ENCODE assay signal across 7 mouse cellular contexts in the genomic region with DNA sequence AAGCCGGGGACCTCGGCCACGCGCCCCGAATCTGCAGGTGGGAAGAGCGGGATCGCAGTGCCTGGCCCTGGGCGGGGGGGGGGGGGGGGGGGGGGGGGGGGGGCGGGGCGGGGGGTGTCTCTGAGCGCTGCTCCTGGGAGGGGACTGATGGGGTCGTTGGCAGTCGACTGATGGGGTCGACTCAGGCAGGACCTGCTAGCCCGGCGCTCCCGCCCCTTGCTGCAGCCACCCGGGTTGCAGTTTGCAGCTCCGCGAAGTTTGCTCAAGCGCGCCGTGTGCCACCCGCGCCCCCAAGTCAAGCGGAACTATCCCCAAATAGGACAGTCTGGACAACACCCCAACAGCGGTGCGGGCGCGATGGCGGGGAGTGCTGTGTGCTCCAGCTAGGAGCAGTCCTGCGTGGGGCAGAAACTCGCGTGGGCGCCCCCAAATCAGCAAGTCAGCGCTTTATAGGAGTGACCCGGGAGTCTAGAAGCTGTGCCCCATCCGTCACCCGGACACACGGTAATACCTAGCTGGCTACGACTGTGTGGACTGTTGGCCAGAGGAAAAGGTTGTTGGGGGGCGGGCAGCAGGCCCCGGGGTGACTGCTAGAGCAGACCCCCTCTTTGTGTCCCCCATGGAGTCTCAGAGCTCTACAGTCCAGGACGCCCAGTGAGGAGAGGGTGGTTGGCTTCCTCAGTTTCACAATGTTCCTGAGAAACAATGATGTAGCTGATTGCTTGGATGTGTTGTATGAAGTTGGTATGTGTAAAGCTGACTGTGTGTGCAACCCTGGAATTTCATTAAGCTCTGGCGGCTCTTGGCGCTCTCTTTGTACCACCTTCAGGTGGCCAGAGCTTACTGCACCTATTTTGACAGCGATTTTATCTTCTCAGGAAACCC. TPM values are rescaled to one million over a fixed set of nuclear protein-coding genes. Genes with fewer than 3 reads are reported as not detected.
DNase-seq lines count a peak whose midpoint lies in the region; ATAC-seq and TF ChIP-seq lines count a peak whose summit lies in the region.

No protein-coding gene starts in this region.

- intact Hi-C loops in left cerebral cortex, adult 2 months (cut with DNase I) = loop anchor here (2.0 to 5.0 kb wide), 3 partner anchors 168 to 204 kb away; no protein-coding TSS in a partner anchor

- peak overlapping the region; percentile 99 for H3K4me2 ChIP-seq in hindbrain, embryonic 12.5 days (replicated peaks)

- peak; percentile 48 for DNase-seq in WW6 (ENCODE audit: low read depth, low spot score)
- peak; percentile 7 for DNase-seq in cerebellum, adult 8-10 months
- DNase-seq in left cerebral cortex, adult 2 months (ENCODE audit: extremely low spot score in 1 of 2, low spot score in 2 of 2) = peak; percentile 13 to 16
- DNase-seq in lung, postnatal 4 days = peak; percentile 65 to 69
- peak; percentile 17 to 35 for DNase-seq in right cerebral cortex, adult 2 months (ENCODE audit: low spot score in 2 of 2)

- H3K27me3 ChIP-seq in hindbrain, embryonic 12.5 days = no peaks in the 10 kb centered on the region

- under 1% methylated on average over 32 of the region's 47 CpGs for WGBS in hindbrain, embryonic 12.5 days

- H3K27ac ChIP-seq in hindbrain, embryonic 12.5 days = peak overlapping the region; percentile 79
- peak overlapping the region; percentile 91 for H3K27ac ChIP-seq in left cerebral cortex, adult 2 months

- no peaks in the 10 kb centered on the region for H3K9me3 ChIP-seq in hindbrain, embryonic 12.5 days (replicated peaks)

- peaks cover 3% of the 10 kb centered on the region; the same call in 1 of the 2 replicates for H3K4me1 ChIP-seq in hindbrain, embryonic 12.5 days

- ATAC-seq in frontal cortex, adult (ENCODE audit: low TSS enrichment) = peak; percentile 82
- ATAC-seq in hindbrain, embryonic 12.5 days (ENCODE audit: low FRiP score) = peak; percentile 84

- H3K9ac ChIP-seq in hindbrain, embryonic 12.5 days = peak overlapping the region; percentile 76

- TF ChIP-seq CTCF in left cerebral cortex, adult 2 months (IDR thresholded peaks at IDR 0.05) = peak; percentile 67

- H3K36me3 ChIP-seq in hindbrain, embryonic 12.5 days = no peaks in the 10 kb centered on the region

- peak overlapping the region; percentile 60 for H3K4me3 ChIP-seq in hindbrain, embryonic 12.5 days
- H3K4me3 ChIP-seq in left cerebral cortex, adult 2 months = peak overlapping the region; percentile 55

RNA-seq across cellular contexts. Expression of a gene that starts 0.6 kb away (rescaled TPM):
- polyA plus RNA-seq in hindbrain, embryonic 12.5 days (2016; fragmentation: Nextera tagmentation; extraction: Ambion mirVana) = 15.3 and 15.5 TPM in 2 replicates
- total RNA-seq in left cerebral cortex, adult 2 months (2021) = 10 to 100 TPM in 1 of 2 experiments, 1 to 10 TPM in 1; 7.4 to 10.8 TPM

Comparison
In these comparisons a context has a peak if more than half of its experiments do, and no peak if none do; other contexts are left out.
1. Peak in every context shown above with its lines: DNase-seq, ATAC-seq, H3K4me3 ChIP-seq and H3K27ac ChIP-seq.
2. DNase-seq: peak in every context shown above with its lines; median percentile 67 in lung, postnatal 4 days; 48 in WW6; 26 in right cerebral cortex, adult 2 months; 14 in left cerebral cortex, adult 2 months; 7 in cerebellum, adult 8-10 months.